Mouse (Mus musculus): ENCODE results near the gene Rras.
A peak's percentile ranks its signal among the peaks of the same experiment; 100 is the strongest.
"Not testable (repeated sequence)": the region's sequence is repeated elsewhere in the genome, so short reads cannot be mapped to it uniquely, and the experiment has no call there.

Gene Rras

DNA sequence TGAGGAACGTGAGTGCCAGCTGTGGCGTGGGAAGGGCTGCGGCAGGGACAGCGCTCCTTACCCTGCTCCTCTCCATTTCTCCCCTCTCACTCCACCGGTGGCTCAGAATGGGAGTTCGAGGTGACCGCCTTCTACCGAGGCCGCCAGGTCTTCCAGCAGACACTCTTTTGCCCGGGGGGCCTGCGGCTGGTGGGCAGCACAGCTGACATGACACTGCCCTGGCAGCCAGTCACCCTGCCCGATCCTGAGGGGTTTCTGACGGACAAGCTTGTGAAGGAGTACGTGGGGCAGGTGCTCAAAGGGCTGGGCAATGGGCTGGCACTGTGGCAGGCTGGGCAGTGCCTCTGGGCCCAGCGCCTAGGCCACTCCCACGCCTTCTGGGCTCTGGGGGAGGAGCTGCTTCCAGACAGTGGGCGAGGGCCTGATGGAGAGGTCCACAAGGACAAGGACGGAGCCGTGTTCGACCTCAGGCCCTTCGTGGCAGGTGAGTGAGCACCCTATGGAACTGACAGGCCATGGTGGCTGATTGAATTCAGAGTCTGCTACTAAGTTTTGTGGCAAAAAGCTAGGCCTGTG lies 17.1 kb upstream of the Rras start:
- DNase-seq (ENCODE audit: low spot score), result no peak

- no peak for DNase-seq (ENCODE audit: low spot score)
These were observed 15.3 kb upstream of the Rras start for GRCm38 (mm10) chr7:45002440-45002839.

DNA sequence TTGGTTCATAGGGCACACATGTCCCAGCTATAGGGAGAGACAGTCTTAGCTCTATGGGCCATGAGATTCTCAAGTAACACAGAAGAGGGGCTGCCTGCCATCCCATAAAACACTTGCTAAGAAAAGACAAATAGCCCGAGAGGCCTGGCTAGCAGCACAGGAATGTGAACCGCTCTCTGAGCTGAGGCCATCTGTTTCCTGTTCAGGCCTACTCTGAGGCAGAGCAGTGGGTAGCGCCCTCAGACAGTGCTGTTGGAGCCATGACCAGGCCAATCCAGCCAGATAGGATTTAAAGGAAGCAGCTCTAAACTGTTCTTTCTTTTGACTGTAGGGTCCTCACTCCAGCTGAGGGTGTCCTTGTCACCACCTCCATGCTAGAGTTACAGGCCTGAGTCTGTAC lies 13.2 kb upstream of the Rras start:
- no peak for DNase-seq (ENCODE audit: low spot score)

DNA sequence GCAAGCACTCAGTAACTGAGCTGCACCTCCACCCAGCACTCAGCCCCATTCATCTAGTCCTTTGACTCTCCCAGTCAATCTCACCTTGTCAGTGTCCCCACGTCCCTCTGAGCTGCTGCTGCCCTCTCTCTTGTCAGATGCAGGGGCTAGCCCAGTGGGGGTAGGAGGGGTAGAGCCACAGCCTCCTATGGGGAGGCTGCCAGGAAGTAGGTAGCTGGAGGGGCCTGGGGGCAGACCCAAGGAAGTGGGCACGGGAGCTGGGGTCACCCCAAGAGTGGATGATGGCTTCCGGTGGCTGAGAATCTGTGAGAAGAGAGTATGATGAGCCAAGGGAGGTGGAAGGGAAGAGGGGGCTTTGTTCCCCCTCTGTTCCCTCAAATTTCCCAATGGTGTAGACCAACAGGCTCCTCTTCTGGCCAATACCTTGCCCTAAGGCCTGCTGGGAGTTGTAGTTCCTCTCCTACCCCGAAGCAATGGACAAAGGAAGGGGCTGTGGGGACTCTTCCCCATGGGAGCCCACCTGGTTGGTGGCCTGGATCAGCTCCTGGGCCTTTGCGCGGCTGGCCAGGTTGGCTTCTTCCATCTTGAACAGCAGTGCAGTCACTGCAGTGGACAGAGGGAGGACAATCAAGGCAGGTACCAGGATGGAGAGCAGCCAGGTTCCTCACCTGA lies 12.3 kb upstream of the Rras start:
- DNase-seq (ENCODE audit: low spot score), result no peak

- no peak for DNase-seq (ENCODE audit: low spot score)
These were observed 11.3 kb upstream of the Rras start for GRCm38 (mm10) chr7:45006503-45006902.

DNA sequence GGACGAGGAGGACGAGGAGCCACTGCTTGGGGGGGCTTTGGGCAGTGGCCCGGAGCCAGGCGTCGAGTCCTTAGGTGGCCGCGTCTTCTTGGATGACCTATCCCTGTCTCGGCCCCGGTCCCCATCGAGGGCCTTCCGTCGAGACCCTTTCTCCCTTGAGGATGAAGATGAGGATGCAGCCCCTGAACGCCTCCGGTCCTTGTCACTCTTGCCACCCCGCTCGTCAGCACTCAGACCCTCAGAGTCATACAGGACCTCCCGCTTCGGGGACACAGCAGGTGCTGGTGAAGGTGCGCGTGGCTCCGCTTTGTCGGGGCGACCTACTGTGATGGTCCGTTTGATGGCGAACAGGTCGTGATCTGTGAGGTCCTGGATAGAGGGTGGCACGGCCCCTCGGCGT lies 10.6 kb upstream of the Rras start:
- DNase-seq (ENCODE audit: low spot score), result no peak

DNA sequence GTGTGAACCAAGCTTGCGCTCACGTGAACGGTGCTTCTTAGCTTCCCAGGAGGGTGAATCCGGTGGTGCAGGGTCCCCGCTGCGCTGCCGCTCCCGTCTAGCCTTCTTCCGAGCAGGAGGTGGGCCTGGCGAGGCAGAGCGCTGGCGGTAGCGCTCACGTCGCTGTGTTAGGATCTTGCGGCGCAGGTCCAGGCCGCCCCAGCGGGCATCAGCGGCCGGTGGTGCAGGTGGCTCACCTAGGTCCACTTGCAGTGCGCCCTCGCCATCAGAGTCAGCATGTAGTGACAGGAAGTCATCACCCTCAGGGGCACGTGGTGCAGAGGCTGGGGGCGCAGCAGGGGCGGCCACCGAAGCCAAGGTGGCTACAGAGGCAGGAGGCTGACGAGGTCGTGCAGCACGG lies 9.9 kb upstream of the Rras start:
- DNase-seq (ENCODE audit: low spot score), result no peak

DNA sequence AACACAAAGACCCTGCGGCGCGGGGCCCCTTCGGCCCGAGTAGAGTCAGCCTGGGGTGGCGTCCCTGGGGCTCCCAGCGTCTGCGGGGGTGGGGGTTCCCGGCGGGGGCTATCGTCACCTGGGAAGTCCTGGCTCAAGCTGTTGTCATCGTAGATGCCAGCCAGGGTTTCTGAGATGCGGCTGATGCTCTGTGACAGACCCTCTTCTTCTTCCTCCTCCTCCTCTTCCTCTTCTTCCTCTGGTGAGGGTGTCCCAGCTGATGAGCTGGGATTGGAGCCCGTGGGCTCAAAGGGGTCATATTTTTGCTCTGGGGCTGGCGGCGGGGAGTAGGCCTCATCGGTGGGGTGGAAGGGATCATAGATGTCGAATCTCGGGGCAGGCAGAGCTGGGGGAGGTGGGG lies 9.3 kb upstream of the Rras start:
- DNase-seq (ENCODE audit: low spot score), result no peak

GRCm38 (mm10) chr7:45012011-45012410 lies 5.8 kb upstream of the Rras start:
- DNase-seq (ENCODE audit: low spot score), result no peak

GRCm38 (mm10) chr7:45012824-45013223 lies 4.9 kb upstream of the Rras start:
- DNase-seq (ENCODE audit: low spot score), result no peak

DNA sequence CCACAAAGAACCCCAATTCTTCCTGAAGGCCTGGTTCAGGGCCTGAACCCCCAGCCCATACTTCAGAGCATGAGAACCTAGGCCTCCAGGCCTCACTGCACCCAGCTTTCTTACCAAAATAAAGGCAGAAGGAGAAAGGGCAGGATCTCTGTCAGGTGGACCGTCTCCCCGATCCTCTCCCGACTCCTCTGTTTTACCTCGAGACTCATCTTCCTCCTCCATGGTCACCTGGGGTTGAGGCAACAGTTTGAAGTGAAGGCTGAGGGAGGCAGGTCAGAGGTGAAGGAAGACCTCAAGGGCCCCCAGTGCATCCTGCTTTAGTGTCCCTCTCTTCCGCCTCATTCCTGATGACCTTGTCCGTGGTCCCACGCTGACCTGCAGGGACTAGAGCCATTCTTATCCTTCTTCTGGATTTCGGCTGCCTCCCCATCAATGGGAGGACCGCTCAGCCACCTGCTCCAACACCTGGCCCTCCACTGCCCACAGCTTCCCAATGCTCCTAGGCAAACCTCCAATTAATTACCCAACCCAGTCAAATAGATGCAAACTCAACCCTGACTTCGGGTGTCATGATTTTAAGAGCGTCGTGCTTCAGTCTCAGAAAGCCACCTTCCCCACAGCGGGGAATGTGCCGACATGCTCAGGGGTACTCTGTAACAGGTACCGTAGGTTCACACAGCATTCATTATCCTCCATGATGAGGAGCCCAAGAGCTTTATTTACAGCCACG lies 4.2 kb upstream of the Rras start:
- DNase-seq (ENCODE audit: low spot score), result no peak

- DNase-seq (ENCODE audit: low spot score), result no peak
These were observed 3.7 kb upstream of the Rras start for GRCm38 (mm10) chr7:45014096-45014451.

- DNase-seq (ENCODE audit: low spot score), result no peak
These were observed 2.3 kb upstream of the Rras start for GRCm38 (mm10) chr7:45015344-45015956.

GRCm38 (mm10) chr7:45015957-45016612 lies 1.7 kb upstream of the Rras start, which contains the start of gene Scaf1:
Scaf1 (minus strand) TSS chr7:45016363.
- DNase-seq (ENCODE audit: low spot score), result peak; percentile 99

GRCm38 (mm10) chr7:45016761-45017160 lies 1.0 kb upstream of the Rras start:
- DNase-seq (ENCODE audit: low spot score), result no peak

- peak; percentile 72 for DNase-seq (ENCODE audit: low spot score)
These were observed 1.3 kb downstream of the Rras start for GRCm38 (mm10) chr7:45019031-45019571.

DNA sequence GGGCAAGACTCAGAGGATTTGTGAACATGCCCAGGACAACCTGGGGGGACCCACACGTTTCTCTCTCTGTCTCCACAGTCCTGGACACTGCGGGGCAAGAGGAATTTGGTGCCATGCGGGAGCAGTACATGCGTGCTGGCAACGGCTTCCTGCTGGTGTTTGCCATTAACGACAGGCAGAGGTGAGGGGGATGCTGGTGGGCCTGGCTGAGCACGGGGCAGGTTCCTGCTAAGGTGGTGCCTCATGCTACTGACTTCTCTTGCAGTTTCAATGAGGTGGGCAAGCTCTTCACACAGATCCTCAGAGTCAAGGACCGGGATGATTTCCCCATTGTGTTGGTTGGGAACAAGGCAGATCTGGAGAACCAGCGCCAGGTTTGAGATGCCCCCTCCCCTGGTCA lies 2.5 kb downstream of the Rras start:
- no peak for DNase-seq (ENCODE audit: low spot score)

DNA sequence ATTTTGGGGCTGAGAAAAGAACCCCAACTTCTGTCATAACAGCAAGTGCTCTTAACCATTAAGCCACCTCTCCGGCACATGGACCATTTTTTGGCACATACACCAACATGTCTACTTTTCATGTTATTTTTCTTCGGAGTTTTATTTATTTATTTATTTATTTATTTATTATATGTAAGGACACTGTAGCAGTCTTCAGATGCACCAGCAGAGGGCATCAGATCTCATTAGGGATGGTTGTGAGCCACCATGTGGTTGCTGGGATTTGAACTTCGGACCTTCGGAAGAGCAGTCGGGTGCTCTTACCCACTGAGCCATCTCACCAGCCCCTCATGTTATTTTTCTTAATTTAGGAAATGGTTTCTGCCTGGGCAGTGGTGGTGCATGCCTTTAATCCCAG lies 6.0 kb downstream of the Rras start:
- DNase-seq (ENCODE audit: low spot score), result not testable (repeated sequence)

- DNase-seq (ENCODE audit: low spot score), result no peak
These were observed 6.8 kb downstream of the Rras start for GRCm38 (mm10) chr7:45024281-45025248.

- no peak for DNase-seq (ENCODE audit: low spot score)
These were observed 8.0 kb downstream of the Rras start for GRCm38 (mm10) chr7:45025601-45026220.

- DNase-seq (ENCODE audit: low spot score), result no peak
These were observed 8.5 kb downstream of the Rras start for GRCm38 (mm10) chr7:45026256-45026655.
